Mouse (Mus musculus) E14TG2a.4 (cell line): Measurements from ENCODE around the gene Mafb.

Source experiments
- H3K27me3 ChIP-seq: 2 replicates; pipeline ENCODE4 v1.6.1; 2014; ENCODE audit warnings: low read length, control low read depth; ENCODE audit not compliant: insufficient read depth
- H3K36me3 ChIP-seq: 2 replicates; pipeline ENCODE4 v1.6.1; 2014; ENCODE audit warnings: low read length, control low read depth; ENCODE audit not compliant: insufficient read depth
- H3K4me1 ChIP-seq: replicated peaks from 2 replicates; pipeline ENCODE4 v1.6.1; 2014; ENCODE audit warnings: low read depth, low read length, control low read depth
- H3K4me3 ChIP-seq: replicated peaks from 2 replicates; pipeline ENCODE4 v1.5.1; 2014; ENCODE audit warnings: mild to moderate bottlenecking, low read length
- H3K9me3 ChIP-seq: 2 replicates; pipeline ENCODE4 v1.6.1; 2014; ENCODE audit warnings: low read length, control low read depth
- CTCF ChIP-seq: conservative IDR thresholded peaks from 2 replicates; pipeline ENCODE4 v1.5.1; 2014; ENCODE audit warnings: low read length
- NANOG ChIP-seq: IDR thresholded peaks from 2 replicates; pipeline ENCODE4 v1.6.1; 2014; ENCODE audit warnings: borderline replicate concordance, low read length, mixed read lengths
- POU5F1 ChIP-seq: IDR thresholded peaks from 2 replicates; pipeline ENCODE4 v1.6.1; 2014; ENCODE audit warnings: low read length, borderline replicate concordance

Gene Mafb

GRCm38 (mm10) chr2:160327716-160328115 is 39.1 kb downstream of the Mafb start:
- Histone ChIP-seq H3K9me3 (no peaks in the 10 kb centered on the region), H3K36me3 (no peaks in the 10 kb centered on the region), H3K27me3 (0 out of 2 replicates have a peak, but pooled peaks cover 14% of the 10 kb centered on the region), H3K4me3 (no peak overlapping the region), H3K4me1 (no peaks in the 10 kb centered on the region)
- TF ChIP-seq POU5F1 (no peak), NANOG (no peak), CTCF (no peak)

GRCm38 (mm10) chr2:160327167-160327566 is 39.7 kb downstream of the Mafb start:
- no peak for TF ChIP-seq POU5F1
- no peak for TF ChIP-seq CTCF
- no peak for TF ChIP-seq NANOG
- no peaks in the 10 kb centered on the region for H3K36me3 ChIP-seq
- H3K9me3 ChIP-seq = no peaks in the 10 kb centered on the region
- H3K4me1 ChIP-seq = no peaks in the 10 kb centered on the region
- peaks cover 19% of the 10 kb centered on the region; the same call in 1 of the 2 replicates for H3K27me3 ChIP-seq
- no peak overlapping the region for H3K4me3 ChIP-seq

DNA sequence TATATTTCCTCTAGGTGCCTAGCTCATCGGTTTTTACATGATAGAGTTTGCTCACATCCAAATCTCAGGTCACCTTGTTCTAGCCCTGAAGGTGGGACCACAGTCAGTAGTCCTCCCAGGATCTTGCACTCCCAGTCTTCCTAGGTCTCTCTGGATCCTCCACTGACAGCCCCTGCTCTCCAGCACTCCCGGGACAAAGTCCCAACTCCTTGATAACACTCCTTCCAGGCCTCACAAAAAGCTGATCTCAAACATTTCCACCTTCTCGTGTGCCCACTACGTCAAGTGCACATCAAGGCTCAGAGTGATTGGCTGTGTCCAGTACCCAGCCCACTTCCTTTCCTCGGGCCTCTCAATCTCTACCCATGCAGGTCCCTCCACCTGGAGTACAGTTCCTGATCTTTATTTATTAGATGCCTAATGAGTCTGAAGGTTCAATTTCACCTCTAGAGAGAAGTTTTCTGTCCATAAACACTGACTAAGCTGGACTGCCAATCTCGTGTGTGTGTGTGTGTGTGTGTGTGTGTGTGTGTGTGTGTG is 41.7 kb downstream of the Mafb start:
- Histone ChIP-seq H3K4me1 (no peaks in the 10 kb centered on the region), H3K4me3 (no peak overlapping the region), H3K9me3 (no peaks in the 10 kb centered on the region), H3K36me3 (no peaks in the 10 kb centered on the region), H3K27me3 (peaks cover 19% of the 10 kb centered on the region; the same call in 1 of the 2 replicates)
- TF ChIP-seq CTCF (no peak), POU5F1 (no peak), NANOG (no peak)

GRCm38 (mm10) chr2:160321829-160322228 is 45.0 kb downstream of the Mafb start:
- H3K9me3 ChIP-seq = no peaks in the 10 kb centered on the region
- no peak overlapping the region for H3K4me3 ChIP-seq
- peaks cover 14% of the 10 kb centered on the region; the same call in 1 of the 2 replicates for H3K27me3 ChIP-seq
- TF ChIP-seq NANOG (no peak), CTCF (no peak), POU5F1 (no peak)
- H3K36me3 ChIP-seq = no peaks in the 10 kb centered on the region
- no peaks in the 10 kb centered on the region for H3K4me1 ChIP-seq

DNA sequence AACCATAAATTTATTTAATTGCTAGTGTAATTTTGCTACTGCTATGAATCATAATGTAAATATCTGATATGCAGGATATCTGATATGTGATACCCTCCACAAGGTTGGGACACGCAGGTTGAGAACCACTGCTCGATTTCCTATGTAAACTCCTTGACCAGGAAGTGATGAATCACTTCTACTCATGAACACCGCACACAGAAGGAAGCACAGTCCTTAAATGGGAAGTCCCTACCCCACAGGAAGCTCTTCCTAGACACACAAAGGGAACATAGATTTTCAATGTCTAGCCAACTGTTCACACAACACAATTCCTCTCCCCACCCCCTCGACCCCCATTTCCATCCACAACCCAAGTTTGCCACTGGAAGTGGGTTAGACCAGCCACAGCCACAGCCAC is 48.6 kb downstream of the Mafb start:
- H3K27me3 ChIP-seq = peaks cover 21% of the 10 kb centered on the region
- TF ChIP-seq POU5F1 = no peak
- TF ChIP-seq CTCF = no peak
- no peak for TF ChIP-seq NANOG

More for the DNA sequence above, 48.6 kb downstream of the Mafb start:
- Histone ChIP-seq H3K9me3 (no peaks in the 10 kb centered on the region), H3K4me3 (no peak overlapping the region), H3K36me3 (no peaks in the 10 kb centered on the region), H3K4me1 (0 out of 2 replicates have a peak, but pooled peaks cover 4% of the 10 kb centered on the region)
